Mouse (Mus musculus) lung, embryonic 14.5 days (tissue): ENCODE data around the gene Rag2. TPM values are rescaled to one million over a fixed set of nuclear protein-coding genes. Genes with fewer than 3 reads are reported as not detected.

ENCODE experiments used
- ATAC-seq: fragments of 200-750 bp; cut with Nextera tagmentation; 2 replicates; pipeline ENCODE4 v1.8.0; 2017; ENCODE audit warnings: mild to moderate bottlenecking, moderate TSS enrichment, moderate library complexity; ENCODE audit not compliant: insufficient read depth
- DNase-seq: peaks from one replicate; pipeline ENCODE4 v3.0.0-alpha.2; 2015
- H3K27ac ChIP-seq: fragments of 300-500 bp; sonication (generic); 2 replicates; pipeline ENCODE4 v1.5.1; 2014; ENCODE audit warnings: low read depth, mild to moderate bottlenecking, moderate library complexity
- H3K27me3 ChIP-seq: fragments of 300-500 bp; sonication (generic); 2 replicates; pipeline ENCODE4 v1.6.1; 2014; ENCODE audit warnings: low read length, control low read depth; ENCODE audit not compliant: insufficient read depth
- H3K36me3 ChIP-seq: fragments of 300-500 bp; sonication (generic); 2 replicates; pipeline ENCODE4 v1.6.1; 2014; ENCODE audit warnings: control low read depth; ENCODE audit not compliant: insufficient read depth
- H3K4me1 ChIP-seq: fragments of 300-500 bp; sonication (generic); 2 replicates; pipeline ENCODE4 v1.6.1; 2014; ENCODE audit warnings: antibody characterized with exemption, control low read depth; ENCODE audit not compliant: insufficient read depth
- H3K4me2 ChIP-seq: fragments of 300-500 bp; sonication (generic); 2 replicates; pipeline ENCODE4 v1.6.1; 2014; ENCODE audit warnings: mild to moderate bottlenecking
- H3K4me3 ChIP-seq: fragments of 300-500 bp; sonication (generic); 2 replicates; pipeline ENCODE4 v1.5.1; 2014; ENCODE audit warnings: low read depth, low read length
- H3K9ac ChIP-seq: fragments of 300-500 bp; sonication (generic); 2 replicates; pipeline ENCODE4 v1.6.1; 2014
- H3K9me3 ChIP-seq: fragments of 300-500 bp; sonication (generic); 2 replicates; pipeline ENCODE4 v1.6.1; 2016; ENCODE audit warnings: low read depth, low read length, control low read depth
- CTCF ChIP-seq: IDR thresholded peaks from 2 replicates; pipeline ENCODE4 v1.5.1; 2016; ENCODE audit warnings: antibody characterized with exemption, low read depth
- WGBS: fragments of 180-500 bp; shearing (Covaris S2); extraction: QIAGEN DNeasy Blood & Tissue Kit; methylation state at CpG from one replicate; pipeline ENCODE4 v1.1.7; 2014; 5-methylcytosine and 5-hydroxymethylcytosine counted together
- polyA plus RNA-seq: library from polyadenylated mRNA; unstranded; fragments of >200 nt; fragmentation: Nextera tagmentation; extraction: Ambion mirVana; gene quantifications from 2 replicates; pipeline ENCODE4 v1.2.1, GENCODE M21; 2014

Rag2 gene
- polyA plus RNA-seq, 1 experiment from 2014 or later: not detected

DNA sequence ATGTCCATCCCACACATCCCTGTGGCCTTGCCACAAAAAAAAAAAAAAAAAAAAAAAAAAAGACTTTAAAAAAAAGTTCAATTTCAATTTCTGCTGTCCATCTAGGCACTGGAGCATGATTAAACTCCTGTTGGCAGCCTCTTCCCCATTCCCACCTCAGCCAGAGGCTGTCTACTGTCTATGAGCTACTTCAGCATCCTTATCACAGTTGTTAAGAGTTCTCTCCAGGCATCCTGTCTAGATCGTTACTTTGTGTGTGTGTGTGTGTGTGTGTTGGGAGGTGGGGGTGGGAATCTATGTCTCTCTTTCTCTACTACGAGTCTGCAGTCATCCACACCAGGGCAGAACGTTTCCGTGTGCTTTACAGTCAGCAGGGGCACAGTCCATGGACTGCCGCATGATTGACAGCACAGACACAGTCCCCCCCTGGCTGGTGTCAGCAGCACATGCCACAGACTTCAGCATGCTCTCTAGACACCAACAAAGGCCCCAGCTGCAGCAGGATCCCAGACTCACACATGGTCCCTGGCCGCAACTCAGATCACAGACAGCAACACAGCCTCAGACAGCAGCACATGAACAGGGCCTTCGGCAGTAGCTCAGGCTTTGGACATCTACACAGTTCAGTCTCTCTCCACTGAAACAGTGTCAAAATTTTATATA lies 16.2 kb upstream of the Rag2 start:
- Histone ChIP-seq H3K27ac (no peak overlapping the region), H3K36me3 (no peaks in the 10 kb centered on the region), H3K4me3 (no peak overlapping the region), H3K4me1 (no peaks in the 10 kb centered on the region), H3K27me3 (no peaks in the 10 kb centered on the region), H3K4me2 (no peak overlapping the region), H3K9me3 (no peaks in the 10 kb centered on the region), H3K9ac (no peak overlapping the region)
- DNase-seq (no peak), ATAC-seq (peak; percentile 54)
- WGBS: 51% methylated on average over 7 of the region's 7 CpGs
- no peak for TF ChIP-seq CTCF

DNA sequence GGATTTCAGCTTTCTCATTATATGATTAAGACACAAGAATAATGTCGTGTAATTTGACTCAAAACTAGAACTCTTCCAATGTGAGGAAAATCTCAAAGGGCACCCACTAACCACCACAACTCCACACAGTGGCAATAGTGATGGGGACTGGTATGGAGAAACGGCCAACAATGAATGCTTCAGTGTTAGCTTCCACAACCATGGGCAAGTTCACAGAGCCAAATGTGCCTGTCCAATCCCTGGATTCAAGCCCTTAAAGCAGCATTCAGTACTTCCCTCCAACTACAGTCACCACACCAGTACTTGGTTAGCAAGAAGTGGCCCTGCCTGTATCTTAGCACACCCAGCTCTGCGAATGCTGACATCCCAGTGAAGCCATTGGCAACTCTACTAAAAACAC lies 13.7 kb upstream of the Rag2 start:
- WGBS: 88% methylated on average over 3 of the region's 3 CpGs

DNA sequence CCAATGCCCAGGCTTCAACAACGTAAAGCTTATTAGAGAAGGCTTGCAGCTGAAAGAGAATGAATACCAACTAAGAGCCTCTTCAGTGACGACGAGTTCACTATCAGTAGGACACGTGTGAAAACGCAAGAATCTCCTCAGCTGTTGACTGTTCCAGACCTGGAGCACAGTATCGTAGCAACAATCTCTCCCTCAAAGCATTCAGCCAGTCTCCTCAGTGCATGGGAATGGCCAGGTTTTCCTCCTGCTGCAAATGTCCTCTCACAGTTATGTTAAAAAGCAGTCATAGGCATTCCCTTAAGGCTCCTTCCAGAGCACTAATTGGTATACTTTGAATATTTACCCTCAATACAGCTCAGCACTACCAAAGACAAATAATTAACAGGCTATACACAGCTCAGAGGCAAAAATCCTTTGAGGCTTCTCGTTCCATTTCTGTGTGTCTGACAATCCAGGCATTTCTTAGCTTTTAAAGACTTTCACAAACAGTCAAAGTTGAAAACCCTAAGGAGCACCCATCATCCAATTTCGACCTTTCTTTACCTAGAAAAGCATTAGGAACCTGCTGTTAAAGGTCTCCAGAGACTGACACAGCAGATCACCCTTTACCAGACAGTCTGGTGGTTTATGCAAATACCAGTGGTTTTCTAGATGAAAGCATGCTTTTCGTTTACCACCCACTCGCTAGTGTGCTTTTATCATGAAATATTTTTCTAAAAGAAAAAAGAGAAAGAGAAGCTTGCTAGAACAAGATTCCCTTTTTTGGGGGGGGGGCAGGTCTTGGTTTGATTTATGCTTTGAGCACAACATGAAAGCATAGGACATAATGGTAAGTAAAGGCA lies 8.8 kb upstream of the Rag2 start:
- Histone ChIP-seq H3K36me3 (no peaks in the 10 kb centered on the region), H3K4me2 (no peak overlapping the region), H3K27ac (no peak overlapping the region), H3K9me3 (no peaks in the 10 kb centered on the region), H3K9ac (no peak overlapping the region), H3K4me3 (no peak overlapping the region), H3K27me3 (no peaks in the 10 kb centered on the region), H3K4me1 (no peaks in the 10 kb centered on the region)
- DNase-seq (no peak), ATAC-seq (no peak)
- no peak for TF ChIP-seq CTCF
- WGBS: 55% methylated on average over 10 of the region's 10 CpGs

More for the DNA sequence above, 13.7 kb upstream of the Rag2 start:
- Histone ChIP-seq H3K9me3 (no peaks in the 10 kb centered on the region), H3K9ac (no peak overlapping the region), H3K27ac (no peak overlapping the region), H3K27me3 (no peaks in the 10 kb centered on the region), H3K4me1 (no peaks in the 10 kb centered on the region), H3K4me2 (no peak overlapping the region), H3K36me3 (no peaks in the 10 kb centered on the region), H3K4me3 (no peak overlapping the region)
- no peak for ATAC-seq
- no peak for TF ChIP-seq CTCF
- no peak for DNase-seq

DNA sequence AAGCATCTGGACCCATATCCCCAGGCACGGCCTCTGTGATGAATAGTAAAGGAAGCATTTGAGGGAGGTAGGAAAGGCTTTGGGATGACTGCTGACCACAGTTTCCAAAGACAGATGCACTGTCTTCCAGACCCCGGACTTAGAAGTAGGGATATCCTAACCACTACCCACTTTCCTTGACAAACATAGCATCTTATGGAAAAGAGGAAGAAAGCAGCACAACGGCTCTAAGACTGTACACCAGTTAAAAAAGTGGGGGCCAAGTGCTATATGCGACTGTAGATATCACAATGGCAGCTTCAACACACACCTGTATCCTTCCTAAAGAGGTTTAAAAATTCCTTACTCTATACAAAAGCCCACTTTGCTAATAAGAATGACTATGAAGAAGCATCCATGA lies 6.1 kb upstream of the Rag2 start:
- Histone ChIP-seq H3K4me2 (no peak overlapping the region), H3K9me3 (no peaks in the 10 kb centered on the region), H3K4me3 (no peak overlapping the region), H3K9ac (no peak overlapping the region), H3K36me3 (no peaks in the 10 kb centered on the region), H3K27ac (no peak overlapping the region), H3K27me3 (no peaks in the 10 kb centered on the region), H3K4me1 (no peaks in the 10 kb centered on the region)
- no peak for TF ChIP-seq CTCF
- DNase-seq (no peak), ATAC-seq (no peak)
- WGBS: 79% methylated on average over 4 of the region's 4 CpGs

DNA sequence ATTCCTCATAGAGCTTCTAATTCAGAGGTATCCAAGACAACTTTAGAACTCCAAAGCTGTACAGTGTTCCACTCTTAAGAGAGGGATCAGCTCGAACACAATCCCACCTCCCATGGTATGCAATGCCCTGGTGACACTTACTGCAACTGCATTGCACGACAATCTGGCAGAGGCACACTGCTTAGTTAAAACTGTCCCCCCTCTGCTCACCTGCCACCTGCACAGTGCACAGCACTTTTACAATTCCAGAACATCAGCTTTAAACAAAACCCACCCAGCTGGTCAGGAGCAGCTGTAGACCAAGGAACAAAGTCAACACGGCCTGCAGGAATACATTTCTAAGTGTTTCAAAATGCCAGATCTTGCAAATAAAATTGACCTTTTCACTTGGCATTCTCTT lies 3.6 kb upstream of the Rag2 start:
- no peak overlapping the region for H3K4me3 ChIP-seq
- peak overlapping the region; percentile 6; the same call in 1 of the 2 replicates for H3K27ac ChIP-seq
- no peaks in the 10 kb centered on the region for H3K4me1 ChIP-seq
- DNase-seq (no peak), ATAC-seq (peak; percentile 41; the same call in 1 of the 2 replicates)
- no peaks in the 10 kb centered on the region for H3K36me3 ChIP-seq
- H3K4me2 ChIP-seq: no peak overlapping the region
- no peaks in the 10 kb centered on the region for H3K9me3 ChIP-seq
- TF ChIP-seq CTCF: no peak
- H3K27me3 ChIP-seq: no peaks in the 10 kb centered on the region
- H3K9ac ChIP-seq: no peak overlapping the region
- 52% methylated on average over 3 of the region's 3 CpGs for WGBS

DNA sequence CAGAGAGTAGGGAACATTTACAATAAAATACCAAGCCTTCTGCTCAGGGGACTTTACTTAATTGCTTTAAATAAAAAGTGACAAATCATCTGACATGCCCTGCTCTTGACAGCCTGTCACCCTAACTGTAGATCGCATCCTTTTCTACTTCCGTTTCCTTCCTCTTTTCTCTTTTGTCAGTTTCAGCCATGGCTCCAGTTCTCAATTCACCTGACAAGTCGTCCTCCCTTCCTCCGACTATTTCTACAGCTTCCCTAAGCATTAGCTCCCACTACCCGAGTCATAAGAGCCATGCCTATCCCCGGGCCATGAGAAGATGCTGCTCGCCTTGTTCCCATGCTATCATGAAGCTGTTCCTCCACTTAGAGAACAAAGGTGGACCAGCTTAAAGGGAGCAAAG lies 2.9 kb upstream of the Rag2 start:
- Histone ChIP-seq H3K27ac (no peak overlapping the region), H3K4me1 (no peaks in the 10 kb centered on the region), H3K4me2 (no peak overlapping the region), H3K36me3 (no peaks in the 10 kb centered on the region), H3K4me3 (no peak overlapping the region), H3K9me3 (no peaks in the 10 kb centered on the region), H3K27me3 (no peaks in the 10 kb centered on the region), H3K9ac (no peak overlapping the region)
- no peak for DNase-seq
- ATAC-seq: no peak
- TF ChIP-seq CTCF: no peak
- 51% methylated on average over 7 of the region's 7 CpGs for WGBS

DNA sequence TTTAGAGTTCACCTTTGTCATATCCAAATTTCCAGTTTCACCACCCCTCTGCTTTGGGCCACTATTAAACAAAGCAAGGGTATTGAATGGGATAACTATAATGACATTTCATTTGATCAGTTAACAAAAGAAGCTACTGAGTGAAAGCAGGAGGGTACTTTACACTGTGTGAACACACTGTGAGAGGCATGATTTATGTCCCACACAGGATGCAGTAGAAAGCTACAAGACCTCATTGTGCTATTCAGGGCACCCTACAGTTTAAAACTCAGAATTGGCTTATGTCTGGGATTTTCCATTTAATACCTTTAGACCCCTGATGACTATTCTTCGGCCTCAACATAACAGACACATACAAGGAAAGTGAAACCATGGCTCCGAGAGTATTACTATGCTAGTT lies 1.5 kb upstream of the Rag2 start:
- H3K4me1 ChIP-seq: no peaks in the 10 kb centered on the region
- no peak overlapping the region for H3K27ac ChIP-seq
- no peak overlapping the region for H3K4me3 ChIP-seq
- no peak overlapping the region for H3K9ac ChIP-seq
- WGBS: 92% methylated on average over 2 of the region's 2 CpGs
- H3K27me3 ChIP-seq: no peaks in the 10 kb centered on the region
- no peaks in the 10 kb centered on the region for H3K36me3 ChIP-seq
- no peak for TF ChIP-seq CTCF
- no peak for DNase-seq
- no peak overlapping the region for H3K4me2 ChIP-seq
- ATAC-seq: no peak
- H3K9me3 ChIP-seq: no peaks in the 10 kb centered on the region
